Mouse (Mus musculus) CH12.LX (cell line): ENCODE measurements at regions not wholly inside any gene's neighbourhood (a gene's known extent, or its start where the extent isn't known, plus 50 kb on each side); places are given as distances from the start of the nearest gene placed in this dataset.

Experiments
- DNase-seq: peaks from one replicate; pipeline ENCODE4 v3.0.0-alpha.2; 2013; ENCODE audit errors: extremely low read depth
- H3K27ac ChIP-seq: 2 replicates; pipeline ENCODE4 v1.5.1; 2012; ENCODE audit warnings: low read depth, mild to moderate bottlenecking, control low read depth, moderate library complexity; ENCODE audit not compliant: insufficient read depth
- H3K27me3 ChIP-seq: replicated peaks from 2 replicates; pipeline ENCODE3; 2012; ENCODE audit warnings: inconsistent platforms
- H3K36me3 ChIP-seq, 2 experiments: replicated peaks in 1 of 2; 2 replicates each; pipeline versions ENCODE3 to v1.6.1; 2012; ENCODE audit warnings: inconsistent platforms in 1 of 2, low read length in 1 of 2, mild to moderate bottlenecking in 1 of 2, mixed read lengths in 1 of 2, moderate library complexity in 1 of 2; ENCODE audit not compliant: control insufficient read depth in 1 of 2, insufficient read depth in 1 of 2
- H3K4me1 ChIP-seq, 2 experiments: 2 replicates each; pipeline ENCODE4 v1.6.1; 2012; ENCODE audit warnings: inconsistent platforms in 1 of 2, moderate library complexity in 1 of 2; ENCODE audit not compliant: insufficient read depth in 2 of 2, control insufficient read depth in 1 of 2
- H3K4me2 ChIP-seq: 2 replicates; pipeline ENCODE4 v1.6.1; 2012; ENCODE audit warnings: low read depth, mild to moderate bottlenecking, control low read depth; ENCODE audit not compliant: poor library complexity, insufficient read depth, severe bottlenecking
- H3K4me3 ChIP-seq, 3 experiments: fragments of 150-350 bp in 1 of 3; sonication (generic) in 1 of 3; replicated peaks in 1 of 3; 2 replicates each; pipeline versions ENCODE3 to v1.5.1; 2011 to 2012; ENCODE audit warnings: low read depth in 2 of 3, low read length in 2 of 3, mild to moderate bottlenecking in 2 of 3, moderate library complexity in 2 of 3, control low read depth in 1 of 3, improper control_type of control experiment in 1 of 3, inconsistent platforms in 1 of 3, mixed read lengths in 1 of 3; ENCODE audit not compliant: poor library complexity in 1 of 3
- H3K79me2 ChIP-seq: replicated peaks from 2 replicates; pipeline ENCODE4 v1.6.1; 2012; ENCODE audit warnings: mild to moderate bottlenecking, moderate library complexity; ENCODE audit not compliant: control insufficient read depth, poor library complexity, insufficient read depth, severe bottlenecking; ENCODE audit errors: extremely low read depth
- H3K9ac ChIP-seq: 2 replicates; pipeline ENCODE4 v1.6.1; 2012; ENCODE audit warnings: low read depth, mild to moderate bottlenecking, control low read depth, moderate library complexity; ENCODE audit not compliant: insufficient read depth
- H3K9me3 ChIP-seq: replicated peaks from 2 replicates; pipeline ENCODE3; 2012; ENCODE audit warnings: low read length, inconsistent platforms, mixed read lengths
- CHD1 ChIP-seq: IDR thresholded peaks from 2 replicates; pipeline ENCODE4 v1.6.1; 2012; ENCODE audit warnings: low read depth, low read length, improper control_type of control experiment, inconsistent platforms
- CHD2 ChIP-seq: IDR thresholded peaks from 2 replicates; pipeline ENCODE4 v1.6.1; 2011; ENCODE audit warnings: low read length, improper control_type of control experiment
- CTCF ChIP-seq, 2 experiments: IDR thresholded peaks in 1 of 2; conservative IDR thresholded peaks in 1 of 2; 2 replicates each; pipeline ENCODE4 v1.5.1; 2011 to 2012; ENCODE audit warnings: low read depth in 2 of 2, low read length in 2 of 2, improper control_type of control experiment in 1 of 2, inconsistent platforms in 1 of 2, mild to moderate bottlenecking in 1 of 2, moderate library complexity in 1 of 2
- E2F4 ChIP-seq: IDR thresholded peaks from 2 replicates; pipeline ENCODE4 v1.6.1; 2011; ENCODE audit warnings: low read depth, low read length, improper control_type of control experiment; ENCODE audit not compliant: insufficient replicate concordance
- ELF1 ChIP-seq: IDR thresholded peaks from 2 replicates; pipeline ENCODE4 v1.6.1; 2014; ENCODE audit warnings: low read depth, mild to moderate bottlenecking, inconsistent platforms, low read length, improper control_type of control experiment
- ETS1 ChIP-seq: conservative IDR thresholded peaks from 2 replicates; pipeline ENCODE4 v1.6.1; 2012; ENCODE audit warnings: low read depth, mild to moderate bottlenecking, inconsistent platforms, low read length, improper control_type of control experiment, moderate library complexity
- IRF4 ChIP-seq: IDR thresholded peaks from 2 replicates; pipeline ENCODE4 v1.6.1; 2014; ENCODE audit warnings: low read depth, mild to moderate bottlenecking, inconsistent platforms, low read length, improper control_type of control experiment
- JUN ChIP-seq: IDR thresholded peaks from 2 replicates; pipeline ENCODE4 v1.6.1; 2011; ENCODE audit warnings: low read depth, mild to moderate bottlenecking, low read length, improper control_type of control experiment, moderate library complexity; ENCODE audit not compliant: insufficient read depth
- JUND ChIP-seq: conservative IDR thresholded peaks from 2 replicates; pipeline ENCODE4 v1.6.1; 2011; ENCODE audit warnings: low read depth, low read length, improper control_type of control experiment
- KAT2A ChIP-seq: IDR thresholded peaks from 2 replicates; pipeline ENCODE4 v1.6.1; 2012; ENCODE audit warnings: low read length, improper control_type of control experiment, inconsistent platforms; ENCODE audit not compliant: insufficient replicate concordance
- MXI1 ChIP-seq: IDR thresholded peaks from 2 replicates; pipeline ENCODE4 v1.6.1; 2011; ENCODE audit warnings: mild to moderate bottlenecking, low read depth, low read length, improper control_type of control experiment
- MYC ChIP-seq: IDR thresholded peaks from 2 replicates; pipeline ENCODE4 v1.6.1; 2011; ENCODE audit warnings: low read depth, mild to moderate bottlenecking, improper control_type of control experiment, low read length
- NRF1 ChIP-seq: IDR thresholded peaks from 2 replicates; pipeline ENCODE4 v1.6.1; 2014; ENCODE audit warnings: low read depth, mild to moderate bottlenecking, inconsistent platforms, low read length, improper control_type of control experiment, moderate library complexity
- PAX5 ChIP-seq: IDR thresholded peaks from 2 replicates; pipeline ENCODE4 v1.6.1; 2012; ENCODE audit warnings: low read length, inconsistent platforms, mixed read lengths
- POLR2A ChIP-seq: IDR thresholded peaks from 2 replicates; pipeline ENCODE4 v1.6.1; 2011; ENCODE audit warnings: low read depth, mild to moderate bottlenecking, improper control_type of control experiment, low read length
- RAD21 ChIP-seq: IDR thresholded peaks from 2 replicates; pipeline ENCODE4 v1.6.1; 2011; ENCODE audit warnings: low read depth, mild to moderate bottlenecking, low read length, improper control_type of control experiment, moderate library complexity
- TCF12 ChIP-seq: IDR thresholded peaks from 2 replicates; pipeline ENCODE4 v1.6.1; 2014; ENCODE audit warnings: low read depth, mild to moderate bottlenecking, inconsistent platforms, low read length, improper control_type of control experiment
- USF1 ChIP-seq: IDR thresholded peaks from 2 replicates; pipeline ENCODE4 v1.6.1; 2014; ENCODE audit warnings: low read depth, mild to moderate bottlenecking, inconsistent platforms, low read length, improper control_type of control experiment
- USF2 ChIP-seq: conservative IDR thresholded peaks from 2 replicates; pipeline ENCODE4 v1.6.1; 2011; ENCODE audit warnings: low read depth, low read length, improper control_type of control experiment
- ZKSCAN1 ChIP-seq: IDR thresholded peaks from 2 replicates; pipeline ENCODE4 v1.6.1; 2012; ENCODE audit warnings: low read depth, inconsistent platforms, low read length, improper control_type of control experiment, borderline replicate concordance
- dilution Hi-C: fragments of 300-500 bp; cut with MboI; formaldehyde crosslinking; loops from 2 replicates; pipeline ENCODE4 v1.14.3; 2020; ENCODE audit warnings: low sequenced_read_pairs; ENCODE audit not compliant: extremely low pct_unique_long_range_greater_than_20kb, extremely low pct_ligation_motif_present
- in situ Hi-C: fragments of 300-500 bp; cut with MboI; formaldehyde crosslinking; loops from 3 replicates; pipeline ENCODE4 v1.14.3; 2019; ENCODE audit warnings: low sequenced_read_pairs, low pct_ligation_motif_present, low pct_unique_long_range_greater_than_20kb, mixed read lengths

GRCm38 (mm10) chr8:74764728-74765127 lies 108.2 kb upstream of the Isx start:
- H3K4me2 ChIP-seq, result no peak overlapping the region
- H3K27me3 ChIP-seq, result peaks cover 43% of the 10 kb centered on the region
- no peak for DNase-seq
- in situ Hi-C loops (no loop called here), dilution Hi-C loops (no loop called here)
- no peaks in the 10 kb centered on the region for H3K36me3 ChIP-seq
- TF ChIP-seq ETS1 (no peak), JUN (no peak), CHD2 (no peak), IRF4 (no peak), ZKSCAN1 (no peak), MYC (no peak), POLR2A (no peak), USF1 (no peak), TCF12 (no peak), KAT2A (no peak), CTCF (conservative IDR thresholded peaks at IDR 0.05 in 1 of 2, IDR thresholded peaks at IDR 0.05 in 1 of 2; ENCODE audit: low read depth in 2 of 2, low read length in 2 of 2) (no peak), USF2 (no peak), E2F4 (no peak), JUND (no peak), RAD21 (no peak), PAX5 (no peak), CHD1 (no peak), NRF1 (no peak), ELF1 (no peak), MXI1 (no peak)
- no peaks in the 10 kb centered on the region for H3K9me3 ChIP-seq
- H3K79me2 ChIP-seq, result no peaks in the 10 kb centered on the region
- no peaks in the 10 kb centered on the region for H3K4me1 ChIP-seq
- no peak overlapping the region for H3K27ac ChIP-seq
- no peak overlapping the region for H3K9ac ChIP-seq
- H3K4me3 ChIP-seq, result no peak overlapping the region

- no peak overlapping the region for H3K4me3 ChIP-seq
- in situ Hi-C loops (no loop called here), dilution Hi-C loops (no loop called here)
- DNase-seq, result no peak
- H3K4me2 ChIP-seq, result no peak overlapping the region
- H3K27ac ChIP-seq, result no peak overlapping the region
- H3K36me3 ChIP-seq, result no peaks in the 10 kb centered on the region
- H3K79me2 ChIP-seq, result no peaks in the 10 kb centered on the region
- H3K4me1 ChIP-seq, result no peaks in the 10 kb centered on the region
- no peak for TF ChIP-seq ELF1
- peaks cover 27% of the 10 kb centered on the region for H3K27me3 ChIP-seq
- no peaks in the 10 kb centered on the region for H3K9me3 ChIP-seq
- H3K9ac ChIP-seq, result no peak overlapping the region
Observed at GRCm38 (mm10) chr8:74775549-74775948, 97.4 kb upstream of the Isx start.
